Mouse (Mus musculus): ENCODE data around the gene Lrch1.
A peak's percentile ranks its signal among the peaks of the same experiment; 100 is the strongest.

Gene Lrch1

DNA sequence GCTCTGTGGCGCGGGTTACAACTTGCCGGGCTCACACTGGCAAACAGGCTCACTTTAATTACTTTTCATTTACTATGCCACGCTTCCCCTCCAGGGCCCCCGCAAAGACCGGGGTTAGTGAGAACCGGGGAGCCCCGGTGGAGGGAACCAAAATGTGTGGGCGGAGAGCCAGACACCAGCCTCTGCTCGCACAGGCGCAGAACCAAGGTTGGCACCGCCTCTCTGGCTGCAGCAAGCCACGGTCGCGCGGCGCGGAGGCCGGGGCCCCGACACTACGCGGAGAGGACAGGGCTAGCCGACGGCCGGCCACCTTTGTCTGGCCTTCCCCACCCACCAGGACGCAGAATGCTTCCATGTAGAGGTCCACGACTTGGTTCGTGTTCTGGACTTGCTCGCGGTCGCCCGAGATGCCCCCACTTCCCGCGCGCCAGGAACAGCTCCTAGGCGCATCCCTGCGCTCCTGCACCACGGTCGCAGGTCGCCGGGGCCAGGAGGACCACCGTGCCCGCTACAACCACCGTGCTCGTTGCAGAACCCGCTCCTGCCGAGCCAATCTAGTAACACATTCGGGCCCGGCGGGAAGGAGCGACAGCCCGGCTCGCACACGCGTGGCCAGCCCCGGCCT, 813 bp downstream of the Lrch1 start:
- DNase-seq (ENCODE audit: low spot score in 2 of 2) = peak; percentile 82 to 89

DNA sequence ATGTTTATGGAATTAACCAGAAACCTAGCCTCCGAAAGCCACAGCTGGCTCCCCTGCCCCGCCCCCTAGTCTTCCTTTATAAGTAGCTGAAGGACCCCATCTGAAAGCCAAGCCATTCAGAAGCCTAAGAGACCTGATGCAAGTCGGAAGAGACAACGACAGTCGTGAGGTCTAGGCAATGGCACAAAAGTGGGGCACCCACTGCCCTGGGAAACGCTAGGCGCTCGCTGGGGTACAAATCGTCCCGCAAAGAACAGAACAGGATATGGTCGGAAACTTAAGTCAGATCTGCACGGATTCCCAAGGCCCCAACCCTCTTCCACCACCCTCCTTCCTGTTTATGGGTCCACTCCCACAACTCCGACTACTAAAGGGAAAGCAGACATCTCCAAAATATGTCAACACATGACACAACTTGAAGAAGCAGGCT, 1.3 kb downstream of the Lrch1 start:
- DNase-seq (ENCODE audit: low spot score in 2 of 2) = peak in 1 of 2 experiments; percentile 65

DNA sequence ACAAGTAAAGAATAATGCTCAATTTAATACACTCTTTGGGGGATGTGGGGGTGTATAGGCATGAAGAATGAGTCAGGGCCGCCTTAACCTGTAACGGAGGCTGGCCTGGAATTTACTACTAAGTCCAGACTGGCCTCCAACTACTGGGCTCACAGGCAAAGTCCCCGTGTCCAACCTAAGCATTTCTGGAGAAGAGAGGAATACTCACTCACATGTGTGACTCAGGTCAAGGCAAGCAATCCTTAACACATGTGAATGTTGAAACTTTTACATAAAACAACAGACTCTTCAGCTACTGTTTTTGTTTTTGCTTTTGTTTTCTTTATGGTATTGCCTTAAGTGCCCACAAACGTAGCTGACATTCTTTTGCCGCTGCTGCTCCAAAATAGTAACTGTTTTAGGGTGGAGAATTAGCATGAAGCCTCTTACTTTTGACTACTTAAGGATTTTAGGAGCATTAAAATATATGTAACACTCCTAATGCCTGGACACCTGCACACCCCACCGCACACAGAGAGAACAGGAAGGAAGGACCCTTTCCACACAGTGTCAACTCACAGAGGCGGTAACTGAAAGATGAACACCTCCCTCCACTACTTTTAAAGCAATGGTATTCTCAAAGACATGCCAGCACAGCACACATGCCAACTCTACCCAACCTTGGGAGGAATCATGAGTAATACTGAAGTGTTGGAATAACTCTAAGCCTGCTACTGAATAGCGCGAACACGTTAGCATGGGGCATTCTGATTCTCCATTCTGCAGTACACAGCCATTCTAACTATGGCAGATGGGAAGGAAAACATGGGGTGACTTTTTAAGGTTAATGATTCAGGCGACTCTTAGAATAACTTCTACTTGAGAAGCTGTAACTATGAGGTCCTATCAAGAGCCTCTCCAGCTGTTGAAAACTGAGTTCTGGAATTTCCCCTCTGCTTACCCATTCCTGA, 2.1 kb downstream of the Lrch1 start:
- DNase-seq (ENCODE audit: low spot score in 2 of 2) = no peak

DNA sequence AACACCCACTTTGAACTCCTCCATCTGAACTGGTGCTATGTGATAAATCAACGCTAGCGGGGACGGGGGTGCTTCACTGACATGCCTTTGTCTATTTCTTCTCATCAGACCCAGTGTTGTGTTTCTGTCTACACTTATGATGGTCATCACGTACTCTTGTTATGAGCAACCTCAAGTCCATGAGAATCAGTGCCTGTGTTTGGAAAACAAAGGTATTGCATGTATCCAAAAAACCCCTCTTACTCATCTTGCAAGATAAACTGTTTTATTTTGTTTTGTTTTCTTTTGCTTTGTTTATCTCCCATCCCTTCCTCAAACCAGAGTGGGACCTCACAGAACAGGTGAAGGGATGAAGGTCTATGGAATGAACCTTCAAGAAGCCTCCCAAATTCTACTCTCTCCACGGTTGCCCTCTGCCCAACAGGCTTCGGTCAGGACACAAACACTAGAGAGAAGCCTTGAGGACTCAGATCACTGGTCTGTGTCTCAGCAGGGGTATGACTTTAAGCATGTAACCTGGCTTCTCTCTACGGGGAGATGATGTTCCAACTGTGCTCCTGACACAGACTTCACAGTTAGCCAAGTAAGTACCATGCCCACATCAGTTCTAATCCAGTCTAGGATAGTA, 3.4 kb downstream of the Lrch1 start:
- DNase-seq (ENCODE audit: low spot score in 2 of 2) = no peak

DNA sequence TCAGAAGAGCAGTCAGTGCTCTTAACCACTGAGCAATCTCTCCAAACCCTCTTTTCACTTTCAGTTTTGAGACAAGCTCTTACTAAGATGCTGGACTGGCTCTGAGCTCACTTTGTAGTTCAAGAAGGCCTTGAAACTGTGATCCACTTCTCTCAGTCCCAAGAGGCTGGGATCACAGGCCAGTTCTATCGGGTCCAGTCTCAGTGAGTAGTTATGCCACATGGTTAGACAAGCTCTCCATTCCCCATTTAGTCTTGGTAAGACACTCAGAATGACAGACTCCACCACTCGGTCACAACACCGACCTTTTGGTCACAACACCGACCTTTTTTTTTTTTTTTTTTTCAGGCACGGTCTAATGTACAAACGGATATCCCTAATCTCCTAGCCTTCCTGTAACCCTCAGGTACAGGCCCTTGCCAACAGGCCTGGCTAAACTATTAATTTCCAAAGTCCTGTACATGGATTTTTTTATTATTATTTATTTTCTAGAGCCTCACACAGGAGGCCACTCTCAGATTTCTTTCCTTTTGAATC, 4.0 kb downstream of the Lrch1 start:
- DNase-seq (ENCODE audit: low spot score in 2 of 2) = no peak

DNA sequence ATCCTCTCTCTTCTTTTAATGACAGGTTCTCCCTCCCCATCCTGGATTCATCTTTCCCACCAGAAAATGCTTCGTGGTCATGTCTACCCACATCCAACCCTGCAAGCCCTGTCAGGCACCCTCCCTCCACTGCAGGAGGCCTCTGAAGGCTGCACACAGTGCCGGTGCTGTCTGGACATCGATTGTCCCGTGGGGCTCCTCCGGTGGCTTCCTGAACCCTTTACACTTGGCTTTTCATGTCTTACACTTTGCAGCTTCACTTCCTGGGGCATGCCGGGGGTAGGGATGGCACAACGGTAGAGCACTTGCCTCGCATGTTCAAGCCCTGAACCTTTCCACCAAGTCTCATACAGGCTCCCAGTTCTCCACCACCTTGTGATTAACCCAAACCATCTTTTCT, 4.7 kb downstream of the Lrch1 start:
- no peak for DNase-seq (ENCODE audit: low spot score in 2 of 2)

DNA sequence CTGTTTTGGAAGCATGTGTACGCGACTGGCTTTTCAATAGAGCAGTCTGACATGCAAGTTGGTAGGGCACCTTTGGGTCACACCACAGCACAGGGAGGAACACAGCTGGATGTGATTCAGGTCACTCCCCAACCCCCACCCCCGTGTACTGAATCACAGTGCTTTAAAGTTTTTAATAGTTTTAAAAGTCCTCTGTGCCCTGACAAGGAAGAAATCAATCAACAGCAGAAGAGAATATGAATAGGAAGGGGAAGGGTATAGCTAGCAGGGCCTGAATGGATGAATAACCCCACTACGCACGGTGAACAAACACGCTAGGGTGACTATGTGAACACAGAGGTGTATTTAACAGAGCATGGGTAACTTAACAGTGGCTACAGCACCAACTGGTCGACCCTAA, 6.1 kb downstream of the Lrch1 start:
- DNase-seq (ENCODE audit: low spot score in 2 of 2) = no peak

DNA sequence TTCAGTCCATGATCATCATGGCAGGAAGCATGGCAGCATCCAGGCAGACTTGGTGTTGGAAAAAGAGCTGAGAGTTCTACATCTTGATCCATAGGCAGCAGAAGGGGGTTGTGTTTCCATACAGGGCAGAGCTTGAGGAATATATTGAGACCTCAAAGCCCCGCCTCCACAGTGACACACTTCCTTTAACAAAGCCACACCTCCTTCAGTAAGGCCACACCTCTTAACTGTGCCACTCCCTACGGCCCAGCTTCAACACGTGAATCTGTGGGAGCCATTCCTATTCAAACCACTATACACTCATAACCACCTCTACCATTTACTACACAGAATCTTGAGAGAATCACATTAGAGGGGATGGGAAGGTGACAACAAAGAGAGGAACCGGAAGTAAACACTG, 6.9 kb downstream of the Lrch1 start:
- no peak for DNase-seq (ENCODE audit: low spot score in 2 of 2)

DNA sequence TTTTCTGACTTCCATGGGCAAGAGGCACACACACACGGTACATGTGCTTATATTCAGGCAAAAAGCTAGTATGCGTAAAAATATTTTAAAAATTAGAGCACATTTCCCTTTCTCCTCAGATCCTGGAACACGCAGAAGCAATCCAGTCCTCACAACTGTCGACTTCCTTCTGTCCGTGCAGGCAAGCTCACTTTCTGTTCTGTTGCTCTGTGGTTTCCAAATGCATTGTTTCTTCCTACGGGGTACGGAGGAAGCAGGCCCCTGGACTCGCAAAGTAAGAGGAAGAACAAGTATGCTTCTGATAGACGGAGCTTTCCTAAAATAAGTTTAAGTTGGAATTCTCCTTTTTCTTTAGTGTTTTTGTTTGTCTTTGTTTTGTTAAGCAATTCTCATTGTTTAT, 8.3 kb downstream of the Lrch1 start:
- no peak for DNase-seq (ENCODE audit: low spot score in 2 of 2)

DNA sequence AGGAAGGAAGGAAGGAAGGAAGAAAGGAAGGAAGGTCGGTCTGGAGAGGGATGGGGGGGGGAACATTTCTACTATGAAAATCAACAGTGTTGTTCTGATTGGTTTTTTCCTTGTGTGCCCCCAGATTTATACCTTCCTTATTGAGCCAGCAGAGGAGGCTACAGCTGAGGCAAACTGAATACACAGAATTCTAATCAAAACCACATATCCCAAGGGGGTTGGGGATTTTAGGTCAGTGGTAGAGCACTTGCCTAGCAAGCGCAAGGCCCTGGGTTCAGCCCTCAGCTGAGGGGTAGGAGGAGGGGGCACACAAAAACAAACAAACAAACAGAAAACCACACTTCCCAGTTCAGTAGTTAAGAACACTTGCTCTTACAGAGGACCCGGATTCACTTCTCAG, 8.8 kb downstream of the Lrch1 start:
- DNase-seq (ENCODE audit: low spot score in 2 of 2) = no peak

DNA sequence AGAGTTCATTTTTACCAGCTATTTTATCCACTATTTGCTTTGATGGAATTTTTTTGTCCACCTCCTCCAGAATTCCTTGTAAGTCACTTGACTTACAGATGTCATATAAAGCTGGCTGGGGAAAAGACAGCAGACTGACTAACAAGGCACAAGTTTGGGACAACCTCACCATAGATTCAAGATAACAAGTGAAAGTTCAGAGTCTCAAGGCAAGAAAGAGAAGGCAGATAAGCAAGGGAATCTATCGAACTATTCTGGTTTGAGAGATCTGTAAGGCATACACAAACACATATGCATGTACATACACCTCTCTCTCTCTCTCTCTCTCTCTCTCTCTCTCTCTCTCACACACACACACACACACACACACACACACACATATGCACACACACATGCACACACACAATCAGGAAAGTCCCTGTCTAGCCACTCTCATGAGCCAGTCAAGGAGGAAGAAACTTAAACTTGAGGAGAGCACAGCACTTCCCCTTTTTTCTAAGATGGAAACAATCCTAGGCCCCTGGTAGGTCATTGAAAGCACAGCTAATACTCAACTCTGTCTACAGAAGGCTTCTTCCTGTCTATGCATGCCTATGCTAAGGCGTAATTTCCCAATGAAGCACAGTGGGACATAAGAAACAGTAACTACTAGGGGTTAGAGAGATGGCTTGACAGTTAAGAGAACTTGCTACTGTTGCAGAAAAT, 11.0 kb downstream of the Lrch1 start:
- no peak for DNase-seq (ENCODE audit: low spot score in 2 of 2)

DNA sequence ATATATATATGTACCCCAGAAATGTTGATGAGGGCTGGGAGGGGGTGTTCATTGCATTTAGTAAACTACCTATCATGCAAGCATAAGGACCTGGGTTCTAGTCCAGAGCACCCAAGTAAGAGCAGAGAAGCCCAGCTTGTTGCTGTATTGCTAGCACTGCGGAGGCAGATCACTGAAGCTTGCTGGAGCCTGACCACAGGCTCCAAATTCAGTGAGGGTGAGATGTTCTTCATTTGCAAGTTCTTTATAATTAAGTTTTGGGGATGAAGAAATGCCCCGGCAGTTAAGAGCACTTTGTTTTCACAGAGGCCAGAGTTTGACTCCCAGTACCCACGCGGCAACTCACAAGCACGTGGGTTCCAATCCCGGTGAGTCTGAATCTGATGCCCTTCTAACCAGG, 12.6 kb downstream of the Lrch1 start:
- no peak for DNase-seq (ENCODE audit: low spot score in 2 of 2)

DNA sequence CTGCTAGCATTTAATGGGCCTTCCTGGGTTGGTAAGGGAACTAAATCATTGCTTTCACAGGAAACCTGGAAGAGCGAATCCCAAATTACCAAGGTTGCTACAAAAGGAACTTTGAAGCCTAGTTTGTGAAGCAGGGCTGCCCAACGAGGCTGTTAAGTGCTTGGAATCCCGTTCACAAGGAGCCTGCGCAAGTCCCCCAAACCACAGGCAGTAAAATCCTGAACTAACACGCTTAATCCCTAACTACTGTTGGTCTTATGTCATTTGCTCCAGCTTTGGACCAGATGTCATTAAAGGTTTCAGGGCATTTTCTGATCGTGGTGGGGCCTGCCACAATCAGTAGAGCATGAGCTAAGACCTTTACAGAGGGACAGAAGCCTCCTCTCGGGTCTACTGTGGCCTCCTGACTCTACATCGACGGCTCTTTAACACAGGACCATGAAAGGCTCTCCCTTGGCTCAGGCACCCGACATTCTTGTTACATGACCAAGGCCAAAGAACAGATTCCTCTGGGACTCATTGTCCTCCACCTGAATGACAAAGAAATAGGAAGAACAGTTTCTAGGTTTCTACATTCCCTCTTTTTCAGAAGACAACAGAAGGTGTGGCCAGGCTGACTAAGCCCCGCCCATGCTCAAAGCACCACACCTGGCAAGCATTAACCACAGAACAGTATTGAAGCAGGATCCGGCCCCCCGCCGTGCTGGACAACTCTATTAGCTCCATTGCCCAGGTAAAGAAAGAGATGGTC, 13.5 kb downstream of the Lrch1 start:
- DNase-seq (ENCODE audit: low spot score in 2 of 2) = no peak

DNA sequence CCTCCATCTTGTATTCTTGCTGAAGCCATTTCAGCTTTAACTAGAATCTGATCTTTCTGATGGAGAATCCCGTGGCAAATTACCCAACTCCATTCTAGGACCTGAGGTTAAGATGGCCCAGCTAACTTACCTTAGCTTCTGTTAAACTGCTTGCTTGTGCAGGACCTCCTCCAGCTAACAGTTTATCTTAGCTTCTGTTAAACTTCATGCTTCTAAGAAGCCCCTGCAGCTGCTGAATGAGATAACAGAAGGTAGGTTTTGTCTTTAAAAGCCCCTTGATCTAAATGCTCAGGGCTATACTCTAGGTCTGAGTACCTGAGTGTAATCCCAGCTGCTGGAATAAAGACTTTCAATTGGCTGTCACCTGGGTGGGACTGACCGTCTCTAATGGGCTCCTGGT, 17.9 kb downstream of the Lrch1 start:
- no peak for DNase-seq (ENCODE audit: low spot score in 2 of 2)

DNA sequence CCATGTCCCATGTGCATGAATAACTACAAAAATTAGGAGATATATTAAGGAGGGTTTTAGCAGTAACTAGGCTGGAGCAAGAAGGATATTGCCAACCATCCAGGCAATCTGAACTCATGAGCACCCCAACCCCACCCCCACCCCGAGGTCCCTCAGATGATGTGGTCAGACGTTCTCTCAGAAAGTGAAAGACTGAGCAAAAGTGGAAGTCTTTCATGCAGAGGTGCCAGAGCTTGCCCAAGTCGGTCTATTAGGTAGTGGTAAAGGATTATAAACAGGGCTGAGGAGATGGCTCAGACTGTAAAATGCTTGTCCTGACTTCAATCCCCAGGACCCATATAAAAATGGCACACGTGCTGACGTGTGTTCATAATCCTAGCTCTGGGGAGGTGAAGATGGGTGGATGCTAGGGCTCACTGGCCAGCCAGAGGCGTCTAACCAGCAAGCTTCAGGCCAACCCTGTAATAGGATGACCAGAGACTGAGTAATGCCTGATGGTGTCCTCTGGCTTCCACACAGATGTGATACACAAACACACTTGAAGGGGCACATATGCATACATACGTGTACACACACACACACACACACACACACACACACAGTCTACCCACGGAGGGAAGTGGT, 18.8 kb downstream of the Lrch1 start:
- no peak for DNase-seq (ENCODE audit: low spot score in 2 of 2)

DNA sequence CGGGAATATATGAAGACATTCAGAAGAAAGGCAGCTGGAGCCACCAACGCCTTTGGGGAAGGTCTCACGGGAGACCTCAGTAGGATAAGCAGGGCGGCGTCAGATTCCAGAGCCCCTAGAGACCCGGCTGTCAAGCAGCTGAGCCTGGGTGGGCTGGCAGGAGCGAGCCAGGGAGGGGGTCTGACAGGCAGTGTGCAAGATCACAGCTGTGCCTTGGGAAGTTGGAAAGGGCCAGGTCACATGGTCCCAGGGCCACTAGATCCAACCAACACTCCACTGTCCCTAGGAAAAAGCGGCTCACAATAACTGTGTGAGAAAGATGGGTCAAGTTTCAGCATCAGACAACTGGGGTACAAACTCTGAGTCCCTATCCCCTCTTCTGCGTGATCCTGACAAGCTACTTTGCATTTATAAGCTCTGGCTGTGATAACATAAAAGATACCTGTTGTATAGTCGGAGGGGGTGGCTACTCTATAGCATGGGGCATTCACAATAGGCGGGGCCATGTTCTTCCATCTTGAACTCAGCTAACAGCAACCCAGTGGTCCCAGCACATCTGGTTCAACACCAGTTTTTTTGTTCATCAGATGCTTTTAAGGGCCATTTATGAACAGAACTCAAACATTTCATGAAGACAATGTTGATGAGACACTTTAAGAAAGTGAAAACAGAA, 20.6 kb downstream of the Lrch1 start:
- no peak for DNase-seq (ENCODE audit: low spot score in 2 of 2)

DNA sequence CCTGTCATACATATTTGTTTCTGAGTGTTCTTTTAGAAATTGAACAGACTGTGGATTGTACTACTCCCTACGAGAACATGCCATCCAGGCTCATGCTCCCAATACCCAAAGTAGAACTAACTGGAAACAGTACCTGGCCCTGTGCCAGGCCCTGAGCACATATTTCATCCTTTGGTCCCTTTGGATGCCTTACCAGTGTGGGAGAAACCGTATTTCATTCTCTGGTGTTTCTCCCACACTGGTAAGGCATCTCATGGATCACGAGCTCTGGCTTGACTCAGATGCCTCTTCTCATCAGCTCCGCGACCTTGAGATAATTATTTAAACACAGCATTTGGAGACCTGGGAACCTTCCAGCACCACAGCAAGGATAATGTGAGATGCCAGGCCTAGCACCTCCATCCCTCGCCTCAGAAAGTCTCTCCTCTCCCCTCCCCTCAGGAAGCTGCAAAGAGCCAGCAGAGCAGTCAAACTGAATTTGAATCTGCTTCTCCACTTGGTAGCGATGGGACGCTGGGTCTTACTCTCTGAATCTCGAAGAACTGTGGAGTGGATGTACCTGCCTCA, 21.6 kb downstream of the Lrch1 start:
- DNase-seq (ENCODE audit: low spot score in 2 of 2) = no peak

DNA sequence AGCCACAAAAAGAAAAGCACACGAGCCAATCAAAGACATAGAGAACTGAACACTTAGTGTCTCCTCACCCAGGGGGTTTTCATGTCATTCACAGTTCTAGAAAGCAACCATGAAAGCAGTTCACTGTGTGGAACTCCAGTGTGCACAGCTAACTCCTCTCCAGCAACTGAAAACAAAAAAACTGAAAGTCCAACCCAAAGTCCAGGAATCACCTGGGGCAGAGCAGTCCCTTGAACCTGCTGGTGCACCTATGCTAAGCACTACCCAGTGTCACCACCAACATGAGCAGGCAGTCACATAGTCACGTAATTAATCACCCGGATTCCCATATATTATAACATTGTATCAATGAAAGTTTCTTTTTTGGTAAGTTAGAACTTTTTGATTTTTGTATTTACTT, 23.2 kb downstream of the Lrch1 start:
- DNase-seq (ENCODE audit: low spot score in 2 of 2) = no peak

DNA sequence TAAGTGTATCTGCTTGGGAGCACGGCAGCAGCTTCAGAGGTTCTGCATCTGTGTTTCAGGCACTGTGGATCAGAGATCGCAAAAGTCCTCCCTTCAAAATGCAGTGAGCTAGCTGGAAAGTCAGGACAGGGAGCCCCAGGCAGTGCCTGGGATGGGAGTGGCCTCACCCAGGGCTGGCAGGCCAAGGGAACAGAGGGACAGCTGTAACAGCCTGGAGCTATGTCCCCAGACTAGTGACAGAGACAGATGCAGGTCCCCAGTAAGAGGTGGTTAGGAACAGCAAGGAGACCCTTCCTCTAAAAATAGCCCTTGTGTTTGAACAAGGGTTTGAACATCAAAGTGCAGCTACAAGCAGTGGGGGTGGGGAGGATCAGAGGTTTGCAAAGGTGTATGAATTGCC, 23.6 kb downstream of the Lrch1 start:
- DNase-seq (ENCODE audit: low spot score in 2 of 2) = no peak
